Mouse (Mus musculus) right cerebral cortex, postnatal 10 days (tissue): Measurements from ENCODE around the gene Klrb1a.

Experiments used
- DNase-seq, 2 experiments: peaks; one replicate each; pipeline ENCODE4 v3.0.0; 2021; ENCODE audit warnings: low spot score in 2 of 2

The Klrb1a gene

GRCm38 (mm10) chr6:128602026-128602425, 21.3 kb downstream of the Klrb1a start:
- DNase-seq: no peak

- no peak for DNase-seq
These were observed 23.8 kb downstream of the Klrb1a start for GRCm38 (mm10) chr6:128599555-128599954.

- DNase-seq: no peak
These were observed 24.9 kb downstream of the Klrb1a start for GRCm38 (mm10) chr6:128598256-128599047.

- peak; percentile 56 to 81 for DNase-seq
These were observed 26.2 kb downstream of the Klrb1a start for GRCm38 (mm10) chr6:128597121-128597522.

- DNase-seq: no peak
These were observed 28.7 kb downstream of the Klrb1a start for GRCm38 (mm10) chr6:128594651-128595050.

GRCm38 (mm10) chr6:128589426-128589825, 33.9 kb downstream of the Klrb1a start:
- DNase-seq: no peak

GRCm38 (mm10) chr6:128587619-128588018, 35.7 kb downstream of the Klrb1a start:
- no peak for DNase-seq

- DNase-seq: no peak
These were observed 37.6 kb downstream of the Klrb1a start for GRCm38 (mm10) chr6:128585642-128586245.

GRCm38 (mm10) chr6:128584070-128584660, 39.2 kb downstream of the Klrb1a start:
- DNase-seq: no peak

- no peak for DNase-seq
These were observed 41.8 kb downstream of the Klrb1a start, which contains the start of gene A2ml1 for GRCm38 (mm10) chr6:128581508-128581907. Gene A2ml1 (minus strand): TSS chr6:128581608.

GRCm38 (mm10) chr6:128577301-128577700, 46.0 kb downstream of the Klrb1a start:
- DNase-seq: no peak

- no peak for DNase-seq
These were observed 56.7 kb downstream of the Klrb1a start for GRCm38 (mm10) chr6:128566589-128566988.
